Mouse (Mus musculus): Measurements from ENCODE around the gene Dynlt1f. TPM values are rescaled to one million over a fixed set of nuclear protein-coding genes. Genes with fewer than 3 reads are reported as not detected.

The Dynlt1f gene
- total RNA-seq, 2 experiments from 2014 or later = 19.3 to 61.9 TPM

Other genes with a start within 250 kb of the Dynlt1f start
- gene Dynlt1b, start 225.8 kb downstream of the Dynlt1f start, total RNA-seq (2015; ENCODE audit: low replicate concordance) = 47.7 and 59.6 TPM in 2 replicates
- gene Dynlt1b, start 225.8 kb downstream of the Dynlt1f start, total RNA-seq (2017; ENCODE audit: low replicate concordance) = 21.3 and 49.7 TPM in 2 replicates
- 2.1 TPM in 1 of 2 replicates, not detected in the other for gene Dynlt1c, start 54.2 kb downstream of the Dynlt1f start, total RNA-seq (2015; ENCODE audit: low replicate concordance)
- 0.34 and 3.8 TPM in 2 replicates for gene Dynlt1c, start 54.2 kb downstream of the Dynlt1f start, total RNA-seq (2017; ENCODE audit: low replicate concordance)
- 0.63 and 3.3 TPM in 2 replicates for gene Sytl3, start 3.2 kb upstream of the Dynlt1f start, total RNA-seq (2015; ENCODE audit: low replicate concordance)
- gene Sytl3, start 3.2 kb upstream of the Dynlt1f start, total RNA-seq (2017; ENCODE audit: low replicate concordance) = not detected in 2 replicates
- 9.4 and 23.2 TPM in 2 replicates for gene Ezr, start 126.9 kb upstream of the Dynlt1f start, total RNA-seq (2015; ENCODE audit: low replicate concordance)
- 64.2 and 120 TPM in 2 replicates for gene Ezr, start 126.9 kb upstream of the Dynlt1f start, total RNA-seq (2017; ENCODE audit: low replicate concordance)